Mouse (Mus musculus) lung, adult 2 months (tissue): ENCODE results near the gene Senp2.

Experiments
- CTCF ChIP-seq: fragments of 200-500 bp; IDR thresholded peaks from 2 replicates; pipeline ENCODE4 v1.5.1; 2011; ENCODE audit warnings: mild to moderate bottlenecking, low read length, control low read depth; ENCODE audit not compliant: insufficient read depth
- POLR2A ChIP-seq: fragments of 200-500 bp; IDR thresholded peaks from 2 replicates; pipeline ENCODE4 v1.6.1; 2011; ENCODE audit warnings: low read depth, mild to moderate bottlenecking, control low read depth, low read length, borderline replicate concordance; ENCODE audit errors: extremely low read depth

GRCm38 (mm10) chr16:22080125-22080710 lies 70.9 kb downstream of the Senp2 start:
- TF ChIP-seq CTCF (no peak), POLR2A (no peak)
